Mouse (Mus musculus): ENCODE results near the gene Hrasls5. TPM values are rescaled to one million over a fixed set of nuclear protein-coding genes. Genes with fewer than 3 reads are reported as not detected.

Gene Hrasls5
- polyA plus RNA-seq (2014; fragmentation: Illumina TruSeq; extraction: RNeasy Lipid Tissue Mini Kit (QIAGEN cat#74804); ENCODE audit: low read depth, low replicate concordance) = not detected

DNA sequence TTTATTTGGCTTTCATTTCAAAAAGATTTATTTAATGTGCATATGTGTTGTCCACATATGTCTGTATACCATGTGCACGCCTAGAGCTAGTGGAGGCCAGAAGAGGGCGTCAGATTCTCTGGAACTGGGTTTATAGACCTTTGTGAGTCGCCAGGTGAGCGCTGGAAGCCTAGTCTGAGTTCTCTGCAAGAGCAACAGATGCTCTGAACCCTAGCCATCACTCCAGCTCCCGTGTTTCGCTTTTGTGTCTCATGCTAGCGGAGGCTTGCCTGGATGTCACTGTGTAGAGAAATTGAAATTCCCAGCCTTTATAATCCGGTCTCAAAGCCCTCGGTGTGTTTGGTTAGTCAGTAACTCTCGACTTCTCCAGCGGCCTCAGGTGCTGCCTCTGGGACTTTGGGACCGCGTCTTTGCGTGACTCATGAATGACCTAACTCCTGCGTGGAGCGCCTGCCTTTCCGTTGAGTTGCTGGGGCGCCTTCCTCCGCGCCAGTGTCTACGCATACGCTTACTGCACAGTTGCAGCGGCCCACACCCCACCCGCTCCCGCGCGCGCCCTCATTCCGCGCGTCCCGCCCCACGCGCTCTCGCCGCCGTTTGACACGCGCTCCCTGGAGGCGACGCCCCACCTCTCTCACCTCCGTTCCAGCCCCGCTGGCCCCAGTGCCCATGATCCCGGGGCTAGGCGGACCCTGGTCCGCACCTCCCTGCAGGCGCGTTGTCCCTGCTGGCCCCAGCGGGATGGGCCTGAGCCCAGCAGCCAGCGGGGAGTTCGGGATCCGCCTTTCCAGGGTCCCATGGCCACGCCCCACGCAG lies at the start of gene Hrasls5:
TSS of gene Hrasls5 (plus strand) at position 600 of the 816 bp plus-strand sequence.

GRCm38 (mm10) chr19:7606801-7607689 lies 5.3 kb upstream of the Hrasls5 start, which contains the start of gene Lgals12:
TSS of gene Lgals12 (minus strand) at chr19:7607193.

Other genes with a start within 250 kb of the Hrasls5 start
- gene Spindoc, start 229.5 kb upstream of the Hrasls5 start, polyA plus RNA-seq (2014; fragmentation: Illumina TruSeq; extraction: RNeasy Lipid Tissue Mini Kit (QIAGEN cat#74804); ENCODE audit: low read depth, low replicate concordance) = 8.9 TPM
- gene 2700081O15Rik, start 194.9 kb upstream of the Hrasls5 start, polyA plus RNA-seq (2014; fragmentation: Illumina TruSeq; extraction: RNeasy Lipid Tissue Mini Kit (QIAGEN cat#74804); ENCODE audit: low read depth, low replicate concordance) = 15.0 TPM
- 85.5 TPM for gene Rtn3, start 129.3 kb upstream of the Hrasls5 start, polyA plus RNA-seq (2014; fragmentation: Illumina TruSeq; extraction: RNeasy Lipid Tissue Mini Kit (QIAGEN cat#74804); ENCODE audit: low read depth, low replicate concordance)
- gene Atl3, start 118.5 kb upstream of the Hrasls5 start, polyA plus RNA-seq (2014; fragmentation: Illumina TruSeq; extraction: RNeasy Lipid Tissue Mini Kit (QIAGEN cat#74804); ENCODE audit: low read depth, low replicate concordance) = 12.7 TPM
- gene Pla2g16, start 55.1 kb upstream of the Hrasls5 start, polyA plus RNA-seq (2014; fragmentation: Illumina TruSeq; extraction: RNeasy Lipid Tissue Mini Kit (QIAGEN cat#74804); ENCODE audit: low read depth, low replicate concordance) = 108 TPM
- gene Lgals12, start 5.3 kb upstream of the Hrasls5 start, polyA plus RNA-seq (2014; fragmentation: Illumina TruSeq; extraction: RNeasy Lipid Tissue Mini Kit (QIAGEN cat#74804); ENCODE audit: low read depth, low replicate concordance) = 0.34 TPM
- not detected for gene Slc22a19, start 98.8 kb downstream of the Hrasls5 start, polyA plus RNA-seq (2014; fragmentation: Illumina TruSeq; extraction: RNeasy Lipid Tissue Mini Kit (QIAGEN cat#74804); ENCODE audit: low read depth, low replicate concordance)
- 0.21 TPM for gene Slc22a26, start 190.1 kb downstream of the Hrasls5 start, polyA plus RNA-seq (2014; fragmentation: Illumina TruSeq; extraction: RNeasy Lipid Tissue Mini Kit (QIAGEN cat#74804); ENCODE audit: low read depth, low replicate concordance)

Measured in heart, adult 10 weeks (tissue).